Comparison of ENCODE assay signal across 29 mouse cellular contexts in the genomic region with DNA sequence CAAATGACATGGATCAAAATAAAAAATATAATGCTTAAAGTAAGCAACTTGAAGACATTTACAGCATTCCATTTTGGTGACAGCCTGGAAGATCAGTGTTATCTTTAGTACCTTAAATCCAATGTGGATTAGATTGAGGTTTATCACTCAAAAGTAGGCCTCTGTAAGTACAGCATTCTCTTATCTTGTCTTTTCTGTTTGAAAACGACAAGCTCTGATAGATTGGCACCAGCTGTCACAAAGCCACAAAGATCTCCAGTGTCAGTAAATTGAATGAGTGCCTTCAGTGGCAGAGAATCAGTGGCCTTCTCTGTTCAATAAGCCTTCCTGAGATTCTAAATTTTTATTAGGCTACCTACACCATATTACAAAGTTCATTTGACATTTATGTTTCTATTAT.
"Had no signal": no experiment of that assay in that cellular context is flagged by ENCODE, and none has a peak within 500 bp of the region (broad histone marks: within the 10 kb centered on the region; RNA-seq: fewer than 3 reads in every experiment).

No protein-coding gene starts in this region.

- H3K4me1 ChIP-seq: heart, embryonic 10.5 days; heart, embryonic 12.5 days; heart, embryonic 13.5 days; heart, embryonic 15.5 days; hindbrain, embryonic 10.5 days; hindbrain, embryonic 12.5 days; hindbrain, embryonic 13.5 days; hindbrain, embryonic 15.5 days; intestine, embryonic 15.5 days; kidney, embryonic 15.5 days had no signal

- H3K9ac ChIP-seq: heart, embryonic 12.5 days; heart, embryonic 13.5 days; heart, embryonic 15.5 days; hindbrain, embryonic 12.5 days; hindbrain, embryonic 13.5 days; hindbrain, embryonic 14.5 days; hindbrain, embryonic 15.5 days; intestine, embryonic 15.5 days; kidney, embryonic 15.5 days had no signal

- H3K4me3 ChIP-seq: heart, embryonic 10.5 days; heart, embryonic 12.5 days; heart, embryonic 13.5 days; heart, embryonic 15.5 days; hindbrain, embryonic 10.5 days; hindbrain, embryonic 12.5 days; hindbrain, embryonic 13.5 days; hindbrain, embryonic 15.5 days; intestine, embryonic 15.5 days; kidney, embryonic 15.5 days; left cerebral cortex, adult 2 months had no signal

- H3K27me3 ChIP-seq: heart, embryonic 12.5 days; heart, embryonic 13.5 days; heart, embryonic 15.5 days; hindbrain, embryonic 12.5 days; hindbrain, embryonic 13.5 days; hindbrain, embryonic 15.5 days; intestine, embryonic 15.5 days; kidney, embryonic 15.5 days had no signal

- H3K36me3 ChIP-seq: heart, embryonic 10.5 days; heart, embryonic 12.5 days; heart, embryonic 13.5 days; heart, embryonic 15.5 days; hindbrain, embryonic 10.5 days; hindbrain, embryonic 12.5 days; hindbrain, embryonic 13.5 days; hindbrain, embryonic 15.5 days; intestine, embryonic 15.5 days; kidney, embryonic 15.5 days had no signal

- H3K9me3 ChIP-seq: heart, embryonic 10.5 days; heart, embryonic 13.5 days; heart, embryonic 15.5 days; hindbrain, embryonic 10.5 days; hindbrain, embryonic 12.5 days; hindbrain, embryonic 13.5 days; hindbrain, embryonic 15.5 days; intestine, embryonic 15.5 days; kidney, embryonic 15.5 days had no signal

- DNase-seq: heart, postnatal 10 days; heart, postnatal 14 days; heart, postnatal 36 days; heart, postnatal 4 days; kidney, adult 11 months; kidney, adult 18-20 months; kidney, adult 2 months; kidney, adult 8-10 months; kidney, adult 9 months; kidney, postnatal 10 days; kidney, postnatal 14 days; kidney, postnatal 25 days; kidney, postnatal 36 days; kidney, postnatal 4 days; layer of hippocampus, postnatal 36 days had no signal

- H3K27ac ChIP-seq: heart, embryonic 10.5 days; heart, embryonic 13.5 days; heart, embryonic 15.5 days; hindbrain, embryonic 10.5 days; hindbrain, embryonic 12.5 days; hindbrain, embryonic 13.5 days; hindbrain, embryonic 14.5 days; hindbrain, embryonic 15.5 days; hindbrain, postnatal 0 days; intestine, embryonic 15.5 days; kidney, embryonic 15.5 days; kidney, postnatal 0 days; left cerebral cortex, adult 2 months had no signal
